Mouse (Mus musculus) bone marrow macrophage, adult 2 months (primary cell): Measurements from ENCODE around the gene Gm28305.

ENCODE experiments used
- CTCF ChIP-seq: IDR thresholded peaks from 2 replicates; pipeline ENCODE4 v1.5.1; 2012; ENCODE audit warnings: low read depth, mild to moderate bottlenecking, low read length, moderate library complexity
- POLR2A ChIP-seq: IDR thresholded peaks from 2 replicates; pipeline ENCODE4 v1.6.1; 2012; ENCODE audit warnings: mild to moderate bottlenecking, low read depth, low read length, borderline replicate concordance

- TF ChIP-seq POLR2A = no peak
- TF ChIP-seq CTCF = no peak
Observed at GRCm38 (mm10) chr9:104106930-104107329, 66.5 kb downstream of the Gm28305 start.
